Mouse (Mus musculus) lung, adult 2 months (tissue): Measurements from ENCODE around the gene Ppfia1.

Experiments
- CTCF ChIP-seq: fragments of 200-500 bp; IDR thresholded peaks from 2 replicates; pipeline ENCODE4 v1.5.1; 2011; ENCODE audit warnings: mild to moderate bottlenecking, low read length, control low read depth; ENCODE audit not compliant: insufficient read depth
- POLR2A ChIP-seq: fragments of 200-500 bp; IDR thresholded peaks from 2 replicates; pipeline ENCODE4 v1.6.1; 2011; ENCODE audit warnings: low read depth, mild to moderate bottlenecking, control low read depth, low read length, borderline replicate concordance; ENCODE audit errors: extremely low read depth

DNA sequence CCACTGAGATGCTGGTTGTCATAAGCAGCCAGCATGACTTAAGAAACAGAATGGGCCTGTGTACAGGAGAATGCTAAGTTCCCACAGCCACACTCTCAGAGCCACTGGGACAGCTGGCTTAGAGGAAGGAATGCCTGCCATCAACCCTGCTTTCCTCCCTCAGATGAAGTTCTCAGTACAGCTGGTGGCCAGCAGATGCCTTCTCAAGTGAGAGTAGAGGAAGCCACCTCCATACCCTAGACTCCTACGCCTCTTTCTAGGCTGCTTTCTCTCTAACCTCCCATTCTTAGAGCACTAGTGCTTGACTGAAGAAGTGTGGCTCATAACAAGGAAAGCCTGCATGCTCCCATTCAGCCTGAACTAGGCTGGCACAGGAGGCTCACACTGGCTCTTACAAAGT lies 74.0 kb downstream of the Ppfia1 start:
- TF ChIP-seq CTCF (no peak), POLR2A (no peak)
